Mouse (Mus musculus) testis, adult 2 months (tissue): Measurements from ENCODE around the gene Tnnt1. TPM values are rescaled to one million over a fixed set of nuclear protein-coding genes. Genes with fewer than 3 reads are reported as not detected.

ENCODE experiments used
- H3K27ac ChIP-seq: fragments of 200-500 bp; 2 replicates; pipeline ENCODE4 v1.5.1; 2012; ENCODE audit warnings: low read depth, low read length; ENCODE audit not compliant: control insufficient read depth, insufficient read depth
- H3K27me3 ChIP-seq: fragments of 200-500 bp; 2 replicates; pipeline ENCODE4 v1.6.1; 2012; ENCODE audit warnings: mild to moderate bottlenecking, low read length, moderate library complexity; ENCODE audit not compliant: control insufficient read depth, insufficient read depth
- H3K36me3 ChIP-seq: fragments of 200-500 bp; 2 replicates; pipeline ENCODE4 v1.6.1; 2012; ENCODE audit warnings: mild to moderate bottlenecking, low read length; ENCODE audit not compliant: control insufficient read depth, insufficient read depth
- H3K4me1 ChIP-seq: fragments of 200-500 bp; 2 replicates; pipeline ENCODE4 v1.6.1; 2012; ENCODE audit warnings: low read length; ENCODE audit not compliant: control insufficient read depth, insufficient read depth
- H3K4me3 ChIP-seq: fragments of 200-500 bp; 2 replicates; pipeline ENCODE4 v1.5.1; 2012; ENCODE audit warnings: low read depth, mild to moderate bottlenecking, low read length, moderate library complexity, mixed read lengths; ENCODE audit not compliant: control insufficient read depth
- CTCF ChIP-seq: fragments of 200-500 bp; IDR thresholded peaks from 2 replicates; pipeline ENCODE4 v1.5.1; 2012; ENCODE audit warnings: low read depth, mild to moderate bottlenecking, inconsistent platforms, low read length, moderate library complexity; ENCODE audit not compliant: control insufficient read depth, insufficient read depth, insufficient replicate concordance
- POLR2A ChIP-seq: fragments of 200-500 bp; IDR thresholded peaks from 2 replicates; pipeline ENCODE4 v1.6.1; 2012; ENCODE audit warnings: low read depth, mild to moderate bottlenecking, inconsistent platforms, low read length, moderate library complexity; ENCODE audit not compliant: control insufficient read depth
- polyA plus RNA-seq: library from polyadenylated mRNA; depleted of rRNA; stranded (reverse); fragments of >200 nt; gene quantifications from 2 replicates; pipeline ENCODE4 v1.2.3, GENCODE M21; 2012

Tnnt1 gene
- polyA plus RNA-seq, 1 experiment = 0.62 TPM

GRCm38 (mm10) chr7:4500892-4501471 is 15.2 kb downstream of the Tnnt1 start:
- no peaks in the 10 kb centered on the region for H3K27me3 ChIP-seq
- TF ChIP-seq POLR2A (no peak), CTCF (no peak)
- H3K36me3 ChIP-seq = no peaks in the 10 kb centered on the region; the same call in none of the 2 replicates
- peak overlapping the region; percentile 54 for H3K27ac ChIP-seq
- H3K4me1 ChIP-seq = peaks cover 18% of the 10 kb centered on the region
- H3K4me3 ChIP-seq = peak overlapping the region; percentile 90

- TF ChIP-seq POLR2A (no peak), CTCF (no peak)
- H3K36me3 ChIP-seq = no peaks in the 10 kb centered on the region; the same call in none of the 2 replicates
- H3K27ac ChIP-seq = peak overlapping the region; percentile 23
- H3K4me3 ChIP-seq = no peak overlapping the region
- peaks cover 18% of the 10 kb centered on the region for H3K4me1 ChIP-seq
- no peaks in the 10 kb centered on the region for H3K27me3 ChIP-seq
Observed at GRCm38 (mm10) chr7:4499034-4499433, 17.1 kb downstream of the Tnnt1 start.

GRCm38 (mm10) chr7:4498251-4498650 is 17.9 kb downstream of the Tnnt1 start:
- Histone ChIP-seq H3K27ac (no peak overlapping the region; the same call in 1 of the 2 replicates), H3K36me3 (no peaks in the 10 kb centered on the region; the same call in none of the 2 replicates), H3K27me3 (no peaks in the 10 kb centered on the region), H3K4me3 (no peak overlapping the region), H3K4me1 (peaks cover 19% of the 10 kb centered on the region)
- TF ChIP-seq CTCF (no peak), POLR2A (no peak)

- TF ChIP-seq POLR2A (no peak), CTCF (no peak)
Observed at GRCm38 (mm10) chr7:4497271-4497903, 18.8 kb downstream of the Tnnt1 start.

GRCm38 (mm10) chr7:4496468-4496867 is 19.7 kb downstream of the Tnnt1 start:
- no peak overlapping the region for H3K4me3 ChIP-seq
- no peaks in the 10 kb centered on the region; the same call in none of the 2 replicates for H3K36me3 ChIP-seq
- H3K27me3 ChIP-seq = no peaks in the 10 kb centered on the region
- H3K27ac ChIP-seq = no peak overlapping the region
- H3K4me1 ChIP-seq = peaks cover 22% of the 10 kb centered on the region
- TF ChIP-seq CTCF = no peak
- TF ChIP-seq POLR2A = no peak

More at GRCm38 (mm10) chr7:4497271-4497903, 18.8 kb downstream of the Tnnt1 start:
- Histone ChIP-seq H3K4me3 (no peak overlapping the region), H3K4me1 (peaks cover 20% of the 10 kb centered on the region), H3K27ac (no peak overlapping the region), H3K27me3 (no peaks in the 10 kb centered on the region), H3K36me3 (no peaks in the 10 kb centered on the region; the same call in none of the 2 replicates)

- TF ChIP-seq CTCF (no peak), POLR2A (no peak)
- Histone ChIP-seq H3K4me3 (no peak overlapping the region), H3K27ac (no peak overlapping the region; the same call in 1 of the 2 replicates), H3K36me3 (peaks cover 2% of the 10 kb centered on the region), H3K27me3 (no peaks in the 10 kb centered on the region), H3K4me1 (peaks cover 11% of the 10 kb centered on the region)
Observed at GRCm38 (mm10) chr7:4493991-4494390, 22.2 kb downstream of the Tnnt1 start.

GRCm38 (mm10) chr7:4492284-4493224 is 23.6 kb downstream of the Tnnt1 start:
- H3K27me3 ChIP-seq = no peaks in the 10 kb centered on the region
- no peak overlapping the region for H3K4me3 ChIP-seq
- TF ChIP-seq POLR2A (no peak), CTCF (no peak)
- H3K4me1 ChIP-seq = peaks cover 10% of the 10 kb centered on the region; the same call in 1 of the 2 replicates
- H3K27ac ChIP-seq = no peak overlapping the region; the same call in 1 of the 2 replicates
- peaks cover 2% of the 10 kb centered on the region for H3K36me3 ChIP-seq
